Mouse (Mus musculus) heart, embryonic 14.5 days (tissue): ENCODE results near the gene Map2k5. TPM values are rescaled to one million over a fixed set of nuclear protein-coding genes. Genes with fewer than 3 reads are reported as not detected.

Experiments
- ATAC-seq: fragments of 200-750 bp; cut with Nextera tagmentation; 2 replicates; pipeline ENCODE4 v1.8.0; 2017; ENCODE audit warnings: low read depth, moderate TSS enrichment; ENCODE audit not compliant: insufficient number of reproducible peaks, insufficient read depth, low FRiP score
- H3K27ac ChIP-seq, 2 experiments: fragments of 200-500 bp in 1 of 2; fragments of 300-500 bp in 1 of 2; sonication (generic) in 1 of 2; replicated peaks in 1 of 2; 2 replicates each; pipeline ENCODE4 v1.5.1; 2012 to 2014; ENCODE audit warnings: low read depth in 2 of 2, low read length in 2 of 2, control low read depth in 1 of 2, mild to moderate bottlenecking in 1 of 2, mixed read lengths in 1 of 2; ENCODE audit not compliant: control insufficient read depth in 1 of 2, insufficient read depth in 1 of 2
- H3K27me3 ChIP-seq: fragments of 300-500 bp; sonication (generic); 2 replicates; pipeline ENCODE4 v1.6.1; 2014; ENCODE audit warnings: mild to moderate bottlenecking, low read length, control low read depth; ENCODE audit not compliant: control insufficient read depth, insufficient read depth
- H3K36me3 ChIP-seq: fragments of 300-500 bp; sonication (generic); 2 replicates; pipeline ENCODE4 v1.6.1; 2014; ENCODE audit warnings: mild to moderate bottlenecking, control low read depth, low read length, mixed read lengths; ENCODE audit not compliant: control insufficient read depth, insufficient read depth
- H3K4me1 ChIP-seq, 2 experiments: fragments of 200-500 bp in 1 of 2; fragments of 300-500 bp in 1 of 2; sonication (generic) in 1 of 2; 2 replicates each; pipeline ENCODE4 v1.6.1; 2012 to 2014; ENCODE audit warnings: low read length in 2 of 2, control low read depth in 1 of 2, mixed read lengths in 1 of 2; ENCODE audit not compliant: control insufficient read depth in 2 of 2, insufficient read depth in 2 of 2
- H3K4me2 ChIP-seq: fragments of 300-500 bp; sonication (generic); 2 replicates; pipeline ENCODE4 v1.6.1; 2014; ENCODE audit warnings: mild to moderate bottlenecking, low read length
- H3K4me3 ChIP-seq, 2 experiments: fragments of 200-500 bp in 1 of 2; fragments of 300-500 bp in 1 of 2; sonication (generic) in 1 of 2; 2 replicates each; pipeline ENCODE4 v1.5.1; 2012 to 2014; ENCODE audit warnings: low read length in 2 of 2, mild to moderate bottlenecking in 2 of 2, control low read depth in 1 of 2, low read depth in 1 of 2, moderate library complexity in 1 of 2; ENCODE audit not compliant: control insufficient read depth in 1 of 2, insufficient read depth in 1 of 2
- H3K9ac ChIP-seq: fragments of 300-500 bp; sonication (generic); 2 replicates; pipeline ENCODE4 v1.6.1; 2014; ENCODE audit warnings: mild to moderate bottlenecking, low read length
- H3K9me3 ChIP-seq: fragments of 300-500 bp; sonication (generic); 2 replicates; pipeline ENCODE4 v1.6.1; 2016; ENCODE audit warnings: low read length, control low read depth; ENCODE audit not compliant: control insufficient read depth
- WGBS: fragments of 180-500 bp; shearing (Covaris S2); extraction: QIAGEN DNeasy Blood & Tissue Kit; methylation state at CpG from one replicate; pipeline ENCODE4 v1.1.7; 2014; 5-methylcytosine and 5-hydroxymethylcytosine counted together
- polyA plus RNA-seq: library from polyadenylated mRNA; unstranded; fragments of >200 nt; fragmentation: Nextera tagmentation; extraction: Ambion mirVana; gene quantifications from 2 replicates; pipeline ENCODE4 v1.2.1, GENCODE M21; 2014

The Map2k5 gene
- polyA plus RNA-seq, 1 experiment from 2014 or later = 32.5 TPM

DNA sequence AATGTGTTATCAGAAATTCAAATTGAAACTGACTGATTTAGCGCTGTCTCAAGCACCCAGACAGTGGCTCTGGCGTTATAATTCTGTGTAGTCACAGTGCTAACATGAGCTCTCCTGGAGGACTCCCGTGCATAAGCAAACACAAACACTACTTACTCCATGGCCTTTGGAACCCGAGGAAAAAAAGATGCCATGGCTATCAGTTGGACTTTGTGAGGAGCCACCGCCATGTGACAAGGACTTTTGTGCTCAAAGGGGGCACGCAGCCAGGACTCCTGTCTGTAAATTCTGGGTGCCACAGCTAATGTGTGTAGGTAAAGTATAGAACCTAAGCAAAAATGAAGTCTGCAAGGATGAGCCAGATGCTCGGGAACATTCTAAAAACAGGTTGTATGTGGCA, 192.5 kb downstream of the Map2k5 start:
- H3K4me2 ChIP-seq = no peak overlapping the region
- no peak for ATAC-seq
- 62% methylated on average over 7 of the region's 7 CpGs for WGBS
- H3K9ac ChIP-seq = no peak overlapping the region
- H3K4me3 ChIP-seq = no peak overlapping the region
- H3K4me1 ChIP-seq = peaks cover 7 to 12% of the 10 kb centered on the region in 2 experiments; a peak in 3 of 4 replicates
- H3K36me3 ChIP-seq = peaks cover 9% of the 10 kb centered on the region
- no peaks in the 10 kb centered on the region for H3K9me3 ChIP-seq
- H3K27ac ChIP-seq = no peak overlapping the region
- H3K27me3 ChIP-seq = peaks cover 18% of the 10 kb centered on the region

DNA sequence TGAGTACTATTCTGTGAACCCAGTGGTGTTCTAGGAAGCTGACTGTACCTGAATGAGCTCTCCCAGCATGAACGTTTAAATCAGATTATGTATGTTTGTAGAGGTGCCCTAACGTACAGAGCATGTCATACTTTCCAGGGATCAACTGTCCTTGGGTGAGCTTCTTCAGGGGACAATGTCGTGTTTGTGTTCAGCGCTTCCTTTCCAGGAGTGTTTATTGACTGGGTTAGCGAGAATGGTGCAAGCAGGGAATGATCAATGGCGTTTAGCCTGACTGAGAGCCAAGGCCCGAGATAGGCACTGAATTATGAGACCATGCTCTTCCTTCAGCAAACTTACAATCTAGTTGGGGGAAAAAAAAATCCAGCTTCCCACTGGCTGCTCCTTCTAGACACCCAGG, 193.8 kb downstream of the Map2k5 start:
- Histone ChIP-seq H3K4me3 (no peak overlapping the region), H3K36me3 (peaks cover 11% of the 10 kb centered on the region), H3K9me3 (no peaks in the 10 kb centered on the region), H3K4me1 (peaks cover 7 to 12% of the 10 kb centered on the region in 2 experiments; a peak in 3 of 4 replicates), H3K27me3 (peaks cover 18% of the 10 kb centered on the region), H3K4me2 (no peak overlapping the region), H3K27ac (no peak overlapping the region), H3K9ac (no peak overlapping the region)
- WGBS = 87% methylated on average over 7 of the region's 7 CpGs
- ATAC-seq = no peak

DNA sequence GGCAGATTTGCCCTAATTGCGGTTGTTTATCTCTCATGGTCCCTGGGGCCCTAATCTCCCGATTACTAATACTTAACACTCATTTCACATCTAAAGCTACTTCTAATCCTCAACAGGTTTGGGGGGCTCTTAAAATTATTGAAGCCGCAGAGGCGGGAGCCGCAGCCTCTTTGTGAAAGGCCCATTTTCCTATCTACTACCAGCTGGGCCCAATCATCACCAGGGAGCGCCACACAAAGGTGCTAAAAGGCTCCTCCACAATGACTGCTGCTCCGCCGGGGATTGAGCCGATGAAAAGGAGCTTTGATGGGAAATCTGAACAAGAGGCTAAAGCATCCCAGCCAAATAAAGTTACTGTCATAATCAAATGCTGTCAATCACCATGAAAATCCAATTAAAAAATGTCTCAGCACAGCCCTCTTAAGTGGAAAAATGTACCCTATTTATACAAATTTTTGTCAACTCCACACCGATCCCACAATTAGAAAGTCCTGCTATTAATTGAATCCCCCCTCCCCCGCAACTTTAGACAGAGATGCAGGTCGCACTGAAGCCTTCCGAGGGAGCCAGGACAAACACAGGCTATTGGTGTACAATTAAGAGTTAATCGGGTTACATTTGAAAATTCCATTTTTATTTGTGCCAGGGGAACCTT, 195.3 kb downstream of the Map2k5 start:
- no peak for ATAC-seq
- Histone ChIP-seq H3K27ac (no peak overlapping the region), H3K9me3 (no peaks in the 10 kb centered on the region), H3K9ac (no peak overlapping the region), H3K4me2 (no peak overlapping the region), H3K36me3 (peaks cover 11% of the 10 kb centered on the region), H3K4me3 (no peak overlapping the region), H3K4me1 (peaks cover 3 to 8% of the 10 kb centered on the region in 2 experiments; a peak in 2 of 4 replicates), H3K27me3 (peaks cover 18% of the 10 kb centered on the region)
- 28% methylated on average over 14 of the region's 14 CpGs for WGBS

DNA sequence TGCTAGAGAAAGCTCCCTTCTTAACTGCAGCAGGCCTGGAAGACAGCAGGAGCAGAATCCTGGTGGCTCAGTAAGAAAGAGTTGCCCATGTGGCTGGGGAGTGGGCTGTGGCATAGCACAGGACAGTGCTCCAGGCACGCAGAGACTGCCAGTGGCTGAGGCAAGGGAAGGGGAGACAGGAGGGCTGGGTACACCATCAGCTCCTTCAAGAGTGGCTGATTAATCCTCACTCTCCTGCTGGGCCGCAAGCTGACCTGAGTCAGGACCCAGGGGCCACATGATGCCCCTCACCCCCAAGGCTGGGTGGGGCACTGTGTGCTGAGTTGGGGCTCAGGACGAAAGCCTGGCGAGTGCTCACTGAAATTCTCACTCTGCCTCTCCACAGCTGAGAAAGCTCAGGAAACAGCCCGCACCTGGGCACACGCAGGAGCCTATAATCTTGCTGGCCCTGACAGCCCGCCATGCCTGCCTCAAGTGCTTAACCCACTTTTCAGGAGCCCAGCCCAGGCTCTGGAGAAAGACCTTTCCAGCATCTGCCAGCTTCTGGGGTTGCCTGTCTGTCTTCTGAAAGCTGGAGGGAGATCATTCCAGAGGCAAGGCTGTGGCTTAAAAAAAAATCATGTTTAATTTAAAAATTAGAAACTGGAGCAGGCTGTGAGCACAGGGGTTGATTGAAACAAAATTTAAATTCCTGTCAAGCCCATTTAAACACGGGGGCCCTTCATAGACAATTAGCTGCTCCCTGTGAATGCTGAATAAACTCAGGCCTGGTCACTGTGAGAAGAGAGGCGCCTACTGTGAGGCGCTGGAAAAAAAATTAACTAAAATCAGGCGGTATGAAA, 196.1 kb downstream of the Map2k5 start:
- Histone ChIP-seq H3K4me1 (peaks cover 2 to 7% of the 10 kb centered on the region in 2 experiments; a peak in 2 of 4 replicates), H3K9ac (no peak overlapping the region), H3K36me3 (peaks cover 11% of the 10 kb centered on the region), H3K4me2 (no peak overlapping the region), H3K27ac (no peak overlapping the region), H3K4me3 (no peak overlapping the region), H3K27me3 (peaks cover 15% of the 10 kb centered on the region), H3K9me3 (no peaks in the 10 kb centered on the region)
- ATAC-seq = no peak
- WGBS = 68% methylated on average over 11 of the region's 11 CpGs

DNA sequence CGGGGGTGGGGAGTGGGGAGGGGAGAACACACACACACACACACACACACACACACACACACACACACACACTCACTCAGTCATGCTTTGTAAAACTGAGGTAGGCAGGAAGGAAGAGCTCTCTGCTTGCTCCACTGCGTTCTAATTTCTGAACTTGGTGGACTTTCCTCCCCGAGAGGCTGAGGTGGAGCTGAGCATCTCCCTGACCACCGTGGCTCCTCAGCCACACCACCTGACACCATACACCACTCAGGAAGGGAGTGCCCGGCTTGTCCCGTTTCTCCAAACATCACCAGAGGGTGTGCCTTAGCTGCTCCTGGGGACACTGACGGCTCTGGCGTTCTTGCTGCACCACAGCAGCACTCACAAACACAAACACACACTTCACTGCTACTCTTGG, 199.4 kb downstream of the Map2k5 start:
- H3K36me3 ChIP-seq = peaks cover 4% of the 10 kb centered on the region; the same call in 1 of the 2 replicates
- H3K27ac ChIP-seq = no peak overlapping the region
- H3K9me3 ChIP-seq = no peaks in the 10 kb centered on the region
- no peak overlapping the region for H3K4me3 ChIP-seq
- peaks cover 0 to 7% of the 10 kb centered on the region in 2 experiments; a peak in 1 of 4 replicates for H3K4me1 ChIP-seq
- 81% methylated on average over 8 of the region's 8 CpGs for WGBS
- H3K4me2 ChIP-seq = no peak overlapping the region
- ATAC-seq = no peak
- H3K27me3 ChIP-seq = no peaks in the 10 kb centered on the region; the same call in 1 of the 2 replicates
- no peak overlapping the region for H3K9ac ChIP-seq

DNA sequence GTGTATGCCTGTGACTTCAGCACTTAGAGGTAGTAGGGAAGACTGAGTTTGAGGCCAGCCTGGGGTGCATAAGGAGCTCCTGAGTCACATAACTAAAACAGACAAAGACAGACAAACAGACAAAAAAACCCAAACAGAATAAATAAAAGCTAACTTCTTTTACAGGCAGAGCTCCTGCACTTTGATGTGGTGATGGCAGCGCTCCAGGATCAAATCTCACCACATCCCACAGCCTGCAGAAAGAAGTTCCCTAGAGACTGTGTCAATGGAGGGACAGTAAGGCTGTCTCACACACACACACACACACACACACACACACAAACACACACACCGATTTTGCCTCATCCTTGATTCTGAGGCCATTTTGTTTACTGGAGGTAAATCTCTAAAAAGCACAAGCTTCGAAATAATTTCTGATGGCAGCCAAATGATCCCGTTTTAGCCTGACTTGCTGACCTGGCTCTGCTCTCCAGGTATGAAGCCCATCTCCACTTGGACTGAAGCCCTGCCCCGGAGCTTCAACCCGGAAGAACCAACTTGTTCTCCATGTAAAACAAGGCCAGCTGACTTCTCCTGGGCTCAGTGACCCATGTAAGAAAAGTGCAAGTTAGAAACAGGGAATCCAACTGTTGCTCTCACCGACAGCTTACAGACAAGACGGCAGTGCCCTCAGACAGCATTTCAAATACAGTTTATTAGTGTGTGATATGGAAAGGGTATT, 203.5 kb downstream of the Map2k5 start:
- no peaks in the 10 kb centered on the region for H3K27me3 ChIP-seq
- no peak overlapping the region for H3K27ac ChIP-seq
- no peak overlapping the region for H3K9ac ChIP-seq
- no peaks in the 10 kb centered on the region for H3K36me3 ChIP-seq
- no peak overlapping the region for H3K4me3 ChIP-seq
- 87% methylated on average over 8 of the region's 8 CpGs for WGBS
- no peak for ATAC-seq
- no peaks in the 10 kb centered on the region for H3K4me1 ChIP-seq
- peaks cover 1% of the 10 kb centered on the region; the same call in 1 of the 2 replicates for H3K9me3 ChIP-seq
- no peak overlapping the region for H3K4me2 ChIP-seq

DNA sequence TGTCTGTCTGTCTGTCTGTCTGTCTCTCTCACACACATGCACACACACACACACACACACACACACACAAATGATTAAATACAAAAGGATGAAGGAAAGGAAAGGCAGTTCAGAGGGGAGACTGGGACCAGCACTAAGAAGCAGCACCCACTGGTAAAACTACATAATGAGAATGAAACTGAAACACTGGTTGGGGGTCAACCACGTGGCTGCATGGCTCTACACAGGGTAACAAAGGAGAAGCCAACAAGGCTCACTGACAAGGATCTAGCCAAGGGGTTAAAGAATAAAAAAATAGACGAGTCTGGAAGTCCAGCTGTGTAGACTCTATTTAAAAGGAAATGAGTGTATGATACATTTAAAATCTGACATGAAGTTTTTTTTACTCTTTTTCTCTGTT, 205.8 kb downstream of the Map2k5 start:
- Histone ChIP-seq H3K4me3 (no peak overlapping the region), H3K4me1 (no peaks in the 10 kb centered on the region), H3K27me3 (no peaks in the 10 kb centered on the region), H3K9me3 (peaks cover 3% of the 10 kb centered on the region; the same call in 1 of the 2 replicates), H3K27ac (no peak overlapping the region), H3K36me3 (no peaks in the 10 kb centered on the region), H3K4me2 (no peak overlapping the region), H3K9ac (no peak overlapping the region)
- WGBS = 59% methylated on average over 2 of the region's 2 CpGs
- ATAC-seq = no peak
